Mouse (Mus musculus) heart, postnatal 0 days (tissue): ENCODE data around the gene Prkag2.

Experiments
- CTCF ChIP-seq: IDR thresholded peaks from 2 replicates; pipeline ENCODE4 v1.5.1; 2016; ENCODE audit warnings: antibody characterized with exemption, control low read depth, low read depth
- EP300 ChIP-seq: IDR thresholded peaks from 2 replicates; pipeline ENCODE4 v1.6.1; 2016; ENCODE audit warnings: antibody characterized with exemption, low read depth

DNA sequence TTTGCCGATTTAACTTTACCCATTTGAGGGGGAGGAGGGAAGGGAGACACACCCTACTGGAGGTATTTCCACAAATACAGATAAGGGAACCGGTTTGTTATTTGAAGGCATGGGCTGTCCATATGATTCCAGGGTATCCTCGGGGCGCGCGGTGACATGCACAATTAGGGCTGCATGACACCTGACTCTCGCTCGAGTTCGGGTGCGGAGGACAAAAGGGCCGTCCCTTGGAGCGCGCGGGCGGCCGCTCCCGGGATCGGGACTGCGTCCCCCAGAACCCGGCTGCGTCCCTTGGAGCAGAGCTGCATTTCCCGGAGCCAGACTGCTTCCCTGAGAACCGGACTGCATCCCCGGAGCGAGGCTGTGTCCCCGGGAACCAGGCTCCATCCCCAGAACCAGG is 192.7 kb downstream of the Prkag2 start:
- TF ChIP-seq CTCF (no peak), EP300 (no peak)
